Mouse (Mus musculus): ENCODE data around the gene Bhlha15. TPM values are rescaled to one million over a fixed set of nuclear protein-coding genes. Genes with fewer than 3 reads are reported as not detected.

Bhlha15 gene
- polyA plus RNA-seq, 1 experiment from 2014 or later = 0.15 TPM

DNA sequence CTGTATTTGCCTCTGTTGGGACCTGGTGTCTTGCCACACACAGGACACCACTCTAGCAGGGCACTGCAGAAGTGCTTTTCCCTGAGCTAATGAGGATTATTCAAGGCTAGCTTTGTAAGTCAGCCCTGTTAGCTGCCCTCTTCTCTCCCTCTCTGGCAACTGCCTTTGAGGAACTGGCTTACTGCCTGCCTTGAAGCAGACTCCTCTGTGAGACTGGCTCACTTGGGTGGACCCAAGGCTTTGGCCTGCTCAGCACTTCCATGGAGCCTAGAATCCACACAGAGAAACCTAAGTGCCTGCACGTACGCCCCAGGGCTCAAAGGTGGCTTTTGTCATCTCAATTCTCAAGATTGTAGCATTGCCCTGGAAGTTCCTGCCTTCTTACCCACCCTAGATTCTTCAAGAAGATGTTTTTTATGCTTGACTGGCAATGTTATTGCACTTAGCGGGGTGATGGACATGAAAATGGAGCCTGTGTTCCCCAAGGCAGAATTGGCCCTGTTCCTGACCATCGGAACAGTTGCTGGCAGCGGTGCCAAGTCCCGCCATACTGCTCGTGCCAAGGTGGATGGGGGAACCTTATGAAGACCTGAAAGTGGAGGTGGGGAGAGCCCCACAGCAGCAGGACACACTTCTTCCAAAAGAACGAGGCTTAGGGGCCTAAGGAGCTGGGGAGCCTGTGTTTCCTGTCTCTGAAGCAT is 20.7 kb upstream of the Bhlha15 start:
- Histone ChIP-seq H3K9ac (replicated peaks) (no peak overlapping the region), H3K27ac (replicated peaks) (no peak overlapping the region), H3K27me3 (replicated peaks) (no peaks in the 10 kb centered on the region), H3K4me1 (no peaks in the 10 kb centered on the region), H3K4me3 (replicated peaks) (no peak overlapping the region), H3K4me2 (no peak overlapping the region), H3K36me3 (peaks cover 59% of the 10 kb centered on the region), H3K9me3 (replicated peaks) (no peaks in the 10 kb centered on the region)
- no peak for ATAC-seq (ENCODE audit: low FRiP score)
- WGBS = 77% methylated on average over 8 of the region's 8 CpGs

DNA sequence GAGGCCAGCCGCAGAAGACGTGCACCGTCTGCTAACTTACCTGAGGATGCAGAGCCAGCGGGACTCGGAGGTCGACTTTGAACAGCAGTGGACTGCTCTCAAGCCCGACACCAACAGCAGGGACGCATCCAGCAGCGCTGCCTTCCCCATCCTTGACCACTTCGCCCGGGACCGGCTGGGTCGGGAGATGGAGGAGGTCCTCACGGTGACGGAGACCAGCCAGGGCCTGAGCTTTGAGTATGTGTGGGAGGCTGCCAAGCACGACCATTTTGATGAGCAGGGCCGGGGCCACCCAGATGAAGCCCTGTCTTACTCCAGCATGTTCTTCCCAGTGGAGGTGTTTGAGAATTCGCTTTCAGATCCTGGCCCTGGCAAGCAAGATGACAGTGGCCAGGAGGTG is 16.4 kb upstream of the Bhlha15 start:
- H3K9ac ChIP-seq (replicated peaks) = no peak overlapping the region
- ATAC-seq (ENCODE audit: low FRiP score) = no peak

DNA sequence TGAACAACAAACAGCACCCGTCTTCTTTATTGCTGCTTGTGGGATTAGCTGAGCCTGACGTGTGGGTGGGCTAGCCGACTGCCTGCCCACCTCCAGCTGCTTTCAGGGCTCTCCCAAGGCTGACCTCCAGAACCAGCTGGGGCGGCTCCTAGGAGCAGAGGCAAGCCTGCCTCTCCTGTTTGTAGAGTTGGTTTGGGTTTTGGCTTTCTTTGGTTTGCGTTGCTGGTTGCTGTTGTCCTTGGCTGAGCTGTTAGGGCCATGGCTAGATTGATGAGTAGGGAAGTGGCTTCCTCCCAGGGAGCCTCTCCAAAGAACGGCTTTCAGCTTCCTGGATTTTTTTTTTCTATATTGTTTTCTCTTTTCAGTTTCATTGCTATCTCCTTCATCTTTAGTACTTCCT is 11.9 kb upstream of the Bhlha15 start:
- WGBS = 60% methylated on average over 6 of the region's 6 CpGs
- Histone ChIP-seq H3K27me3 (replicated peaks) (no peaks in the 10 kb centered on the region), H3K4me3 (replicated peaks) (no peak overlapping the region), H3K9ac (replicated peaks) (no peak overlapping the region), H3K4me2 (no peak overlapping the region), H3K27ac (replicated peaks) (no peak overlapping the region), H3K4me1 (no peaks in the 10 kb centered on the region), H3K36me3 (peaks cover 49% of the 10 kb centered on the region), H3K9me3 (replicated peaks) (no peaks in the 10 kb centered on the region)
- no peak for ATAC-seq (ENCODE audit: low FRiP score)

More for the DNA sequence above, 16.4 kb upstream of the Bhlha15 start:
- Histone ChIP-seq H3K4me1 (no peaks in the 10 kb centered on the region), H3K27ac (replicated peaks) (no peak overlapping the region), H3K27me3 (replicated peaks) (no peaks in the 10 kb centered on the region), H3K4me3 (replicated peaks) (no peak overlapping the region), H3K9me3 (replicated peaks) (no peaks in the 10 kb centered on the region), H3K36me3 (peaks cover 71% of the 10 kb centered on the region), H3K4me2 (no peak overlapping the region)
- WGBS = 95% methylated on average over 18 of the region's 18 CpGs

DNA sequence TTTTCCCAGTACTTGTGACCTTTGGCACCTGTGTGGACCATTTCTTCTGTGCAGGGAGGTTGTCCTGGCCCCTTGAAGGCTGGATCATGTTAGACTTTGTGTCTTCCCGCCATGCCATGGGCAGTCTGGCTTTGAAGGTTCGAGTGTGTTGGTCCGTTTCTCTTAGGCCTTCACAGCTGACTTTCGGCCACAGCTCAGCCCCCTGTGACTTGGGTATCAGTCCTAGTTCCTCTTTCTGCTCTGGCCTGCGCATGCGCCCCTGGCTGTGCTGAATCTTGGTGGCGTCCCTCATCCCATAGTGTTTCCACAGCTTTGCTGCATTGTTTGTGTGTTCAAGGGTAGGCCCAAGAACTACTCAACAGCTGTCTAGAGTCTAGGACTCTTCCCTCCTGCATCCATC is 8.8 kb upstream of the Bhlha15 start:
- WGBS = 96% methylated on average over 7 of the region's 7 CpGs
- Histone ChIP-seq H3K9me3 (replicated peaks) (no peaks in the 10 kb centered on the region), H3K4me2 (no peak overlapping the region), H3K9ac (replicated peaks) (no peak overlapping the region), H3K27ac (replicated peaks) (no peak overlapping the region), H3K36me3 (peaks cover 39% of the 10 kb centered on the region), H3K4me1 (no peaks in the 10 kb centered on the region; the same call in 1 of the 2 replicates), H3K4me3 (replicated peaks) (no peak overlapping the region), H3K27me3 (replicated peaks) (no peaks in the 10 kb centered on the region)
- no peak for ATAC-seq (ENCODE audit: low FRiP score)

DNA sequence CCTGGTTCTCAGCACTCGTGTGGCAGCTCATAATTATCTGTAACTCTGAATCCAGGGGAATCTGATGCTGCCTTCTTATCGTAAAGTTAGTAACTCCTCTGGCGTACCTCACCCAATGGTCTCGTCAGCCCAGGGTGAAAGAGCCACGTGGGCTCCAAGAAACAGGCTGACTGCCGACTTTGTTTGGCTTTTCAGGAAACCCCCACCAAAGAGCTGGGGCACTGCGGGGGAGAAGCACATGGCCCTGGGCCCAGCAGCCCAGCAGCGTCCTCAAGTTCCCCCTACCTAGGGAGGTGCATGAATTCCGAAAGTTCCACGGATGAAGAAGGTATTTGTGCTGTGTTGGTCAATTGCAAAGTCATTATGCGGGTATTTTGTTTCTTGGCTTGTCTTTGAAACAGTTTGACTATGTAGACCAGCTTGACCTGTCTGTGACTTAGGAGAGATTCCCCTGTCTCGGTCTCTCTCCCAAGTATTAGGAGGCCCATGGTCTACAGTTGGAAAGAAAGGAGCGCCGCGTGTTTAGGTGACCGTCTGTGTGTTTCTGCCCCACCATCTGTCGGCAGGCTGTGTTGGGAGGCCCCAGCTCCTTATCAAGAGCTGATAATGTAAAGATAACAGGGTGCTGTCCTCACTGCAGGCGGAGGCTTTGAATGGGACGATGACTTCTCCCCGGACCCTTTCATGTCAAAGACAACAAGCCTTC is 7.4 kb upstream of the Bhlha15 start:
- Histone ChIP-seq H3K4me3 (replicated peaks) (no peak overlapping the region), H3K9ac (replicated peaks) (no peak overlapping the region), H3K27me3 (replicated peaks) (no peaks in the 10 kb centered on the region), H3K4me1 (no peaks in the 10 kb centered on the region; the same call in 1 of the 2 replicates), H3K4me2 (no peak overlapping the region), H3K36me3 (peaks cover 30% of the 10 kb centered on the region), H3K27ac (replicated peaks) (no peak overlapping the region), H3K9me3 (replicated peaks) (no peaks in the 10 kb centered on the region)
- WGBS = 79% methylated on average over 20 of the region's 20 CpGs
- ATAC-seq (ENCODE audit: low FRiP score) = no peak

DNA sequence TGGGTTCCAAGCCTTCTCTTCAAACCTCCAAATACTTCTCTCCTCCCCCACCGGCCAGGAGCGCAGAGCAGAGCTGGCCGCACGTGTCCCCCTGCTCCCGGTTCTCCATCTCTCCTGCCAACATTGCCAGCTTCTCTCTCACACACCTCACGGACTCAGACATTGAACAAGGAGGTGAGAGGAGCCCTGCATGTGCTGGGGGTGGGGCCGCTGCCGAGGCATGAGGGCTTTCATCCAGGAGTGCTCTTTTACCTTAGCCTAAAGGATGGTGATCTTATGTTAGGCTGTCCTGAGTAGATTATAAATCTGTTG is 6.9 kb upstream of the Bhlha15 start:
- Histone ChIP-seq H3K36me3 (peaks cover 31% of the 10 kb centered on the region), H3K27ac (replicated peaks) (no peak overlapping the region), H3K9me3 (replicated peaks) (no peaks in the 10 kb centered on the region), H3K27me3 (replicated peaks) (no peaks in the 10 kb centered on the region), H3K4me3 (replicated peaks) (no peak overlapping the region), H3K9ac (replicated peaks) (no peak overlapping the region), H3K4me2 (no peak overlapping the region), H3K4me1 (no peaks in the 10 kb centered on the region; the same call in 1 of the 2 replicates)
- WGBS = 90% methylated on average over 8 of the region's 8 CpGs
- no peak for ATAC-seq (ENCODE audit: low FRiP score)

DNA sequence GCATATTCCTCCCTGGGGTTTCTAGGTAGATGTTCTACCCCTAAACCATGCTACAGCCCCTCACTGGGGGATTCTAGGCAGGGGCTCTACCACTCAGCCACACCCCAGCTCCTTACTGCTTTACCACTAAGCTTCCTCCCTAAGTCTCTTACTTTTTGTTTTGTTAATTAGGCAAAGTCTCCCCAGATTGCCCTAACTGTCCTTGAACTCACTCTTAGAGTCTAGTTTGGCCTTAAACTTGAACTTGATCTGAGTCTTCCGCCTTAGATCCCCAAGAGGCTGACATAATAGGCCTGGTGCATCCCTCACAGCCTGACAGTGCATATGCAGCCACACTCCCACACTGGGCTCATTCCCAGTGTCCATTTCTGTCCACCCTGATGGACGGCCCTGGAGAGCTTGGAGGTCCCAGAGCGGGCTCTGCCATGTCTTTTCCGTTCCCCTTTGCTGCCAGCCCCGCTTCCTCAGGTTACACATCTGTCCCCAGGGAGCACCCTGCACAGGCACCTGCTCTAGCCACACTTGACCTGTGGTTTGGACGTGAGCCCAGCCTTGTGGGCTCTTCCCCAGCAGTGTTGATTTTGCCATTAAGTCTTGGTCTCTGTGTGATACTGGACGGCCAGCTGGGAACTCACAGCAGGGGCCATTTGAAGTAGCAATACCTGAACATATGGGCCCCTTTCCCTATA is 6.3 kb upstream of the Bhlha15 start:
- Histone ChIP-seq H3K4me3 (replicated peaks) (no peak overlapping the region), H3K9ac (replicated peaks) (no peak overlapping the region), H3K36me3 (peaks cover 28% of the 10 kb centered on the region), H3K27ac (replicated peaks) (no peak overlapping the region), H3K9me3 (replicated peaks) (no peaks in the 10 kb centered on the region), H3K4me2 (no peak overlapping the region), H3K27me3 (replicated peaks) (no peaks in the 10 kb centered on the region), H3K4me1 (no peaks in the 10 kb centered on the region; the same call in 1 of the 2 replicates)
- ATAC-seq (ENCODE audit: low FRiP score) = no peak
- WGBS = 72% methylated on average over 7 of the region's 7 CpGs

DNA sequence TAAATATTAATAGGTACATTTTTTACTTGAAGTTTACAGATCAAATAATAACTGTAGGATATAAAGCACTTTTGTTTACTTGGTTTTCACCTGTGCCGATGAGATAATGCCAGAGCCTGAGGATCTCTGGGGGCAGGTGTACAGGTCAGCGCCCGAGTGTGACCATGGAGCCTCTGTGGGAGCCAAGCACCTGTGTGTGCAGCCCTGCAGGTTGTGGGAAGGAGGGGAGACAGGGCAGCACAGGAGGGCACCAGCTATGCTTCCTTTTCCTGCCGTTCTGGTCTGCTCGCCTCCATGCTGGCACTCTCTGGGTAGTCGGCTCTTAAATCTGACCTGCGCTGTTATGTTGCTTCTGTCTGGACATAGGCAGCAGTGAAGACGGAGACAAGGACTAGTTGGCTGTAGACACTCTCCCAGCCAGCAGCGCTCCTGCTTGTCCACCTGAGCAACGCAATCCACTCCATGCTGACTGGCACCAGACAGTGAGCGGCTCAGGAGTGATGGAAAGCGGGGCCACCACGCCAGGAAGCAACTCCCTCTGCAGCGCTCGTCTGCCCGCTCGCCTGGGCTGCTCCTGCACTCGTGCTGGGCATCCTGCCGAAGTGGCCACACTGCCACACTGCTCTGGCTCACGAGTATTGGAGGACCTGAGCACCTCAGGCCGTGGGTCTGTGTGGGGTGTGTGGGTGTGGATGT is 5.6 kb upstream of the Bhlha15 start:
- Histone ChIP-seq H3K4me1 (no peaks in the 10 kb centered on the region; the same call in 1 of the 2 replicates), H3K4me3 (replicated peaks) (no peak overlapping the region), H3K9me3 (replicated peaks) (no peaks in the 10 kb centered on the region), H3K9ac (replicated peaks) (no peak overlapping the region), H3K36me3 (peaks cover 28% of the 10 kb centered on the region), H3K27ac (replicated peaks) (no peak overlapping the region), H3K27me3 (replicated peaks) (no peaks in the 10 kb centered on the region), H3K4me2 (no peak overlapping the region)
- no peak for ATAC-seq (ENCODE audit: low FRiP score)
- 91% methylated on average over 21 of the region's 21 CpGs for WGBS

DNA sequence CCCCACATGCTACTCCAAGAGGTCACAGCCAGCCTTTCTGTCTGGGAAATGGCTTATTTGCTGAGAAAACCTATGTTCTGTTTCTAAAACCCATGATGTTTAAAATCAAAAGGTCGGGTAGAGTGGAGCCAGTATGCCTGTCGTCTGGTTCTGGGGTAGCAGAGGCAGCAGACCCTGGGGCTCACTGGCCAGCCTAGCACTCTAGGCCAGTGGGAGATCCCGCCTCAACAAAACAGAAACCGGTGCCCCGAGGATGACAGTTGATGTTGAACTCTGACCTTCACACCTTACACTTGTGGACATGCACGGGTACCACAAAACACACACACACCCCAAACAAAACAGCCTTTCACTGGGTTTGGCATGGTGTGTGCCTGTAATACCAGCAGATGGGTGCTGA is 1.7 kb upstream of the Bhlha15 start:
- no peak overlapping the region for H3K4me3 ChIP-seq (replicated peaks)
- 88% methylated on average over 6 of the region's 6 CpGs for WGBS
- H3K27me3 ChIP-seq (replicated peaks) = no peaks in the 10 kb centered on the region
- H3K4me1 ChIP-seq = peaks cover 13% of the 10 kb centered on the region
- no peaks in the 10 kb centered on the region for H3K9me3 ChIP-seq (replicated peaks)
- no peak overlapping the region for H3K4me2 ChIP-seq
- H3K27ac ChIP-seq (replicated peaks) = no peak overlapping the region
- H3K9ac ChIP-seq (replicated peaks) = no peak overlapping the region
- no peak for ATAC-seq (ENCODE audit: low FRiP score)
- H3K36me3 ChIP-seq = peaks cover 22% of the 10 kb centered on the region

DNA sequence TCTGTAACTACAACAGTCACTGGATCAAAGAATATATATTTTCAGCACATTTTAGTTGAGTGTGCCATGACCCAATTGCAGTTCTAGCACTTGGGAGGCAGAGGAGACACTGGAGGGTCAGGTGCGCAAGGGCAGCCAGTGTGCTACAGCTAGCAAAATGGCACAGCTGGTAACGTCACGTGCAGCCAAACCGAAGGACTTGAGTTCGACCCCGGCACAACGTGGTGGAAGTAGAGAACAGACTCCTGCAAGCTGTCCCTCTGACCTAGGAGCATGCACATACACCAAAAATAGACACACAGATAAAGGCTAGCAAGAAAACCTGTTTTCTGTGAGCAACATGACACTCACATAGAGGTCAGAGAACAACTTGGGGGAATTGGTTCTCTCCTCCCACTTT is 759 bp upstream of the Bhlha15 start:
- ATAC-seq (ENCODE audit: low FRiP score) = no peak

DNA sequence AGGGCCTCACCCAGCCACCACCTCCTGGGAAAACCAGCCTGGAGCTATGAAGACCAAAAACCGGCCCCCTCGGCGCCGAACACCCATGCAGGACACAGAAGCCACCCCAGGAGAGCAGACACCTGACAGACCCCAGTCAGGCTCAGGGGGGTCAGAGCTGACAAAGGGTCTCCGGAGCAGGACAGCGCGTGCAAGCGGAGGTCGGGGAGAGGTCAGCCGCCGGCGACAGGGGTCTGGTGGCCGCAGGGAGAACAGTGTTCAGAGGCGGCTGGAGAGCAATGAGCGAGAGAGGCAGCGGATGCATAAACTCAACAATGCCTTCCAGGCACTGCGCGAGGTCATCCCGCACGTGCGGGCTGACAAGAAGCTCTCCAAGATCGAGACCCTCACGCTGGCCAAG is 940 bp downstream of the Bhlha15 start:
- H3K9me3 ChIP-seq (replicated peaks) = no peaks in the 10 kb centered on the region
- no peak overlapping the region for H3K4me3 ChIP-seq (replicated peaks)
- WGBS = 36% methylated on average over 23 of the region's 23 CpGs
- peaks cover 11% of the 10 kb centered on the region for H3K36me3 ChIP-seq
- no peaks in the 10 kb centered on the region for H3K27me3 ChIP-seq (replicated peaks)
- no peak overlapping the region for H3K9ac ChIP-seq (replicated peaks)
- H3K4me2 ChIP-seq = no peak overlapping the region
- peaks cover 13% of the 10 kb centered on the region for H3K4me1 ChIP-seq
- ATAC-seq (ENCODE audit: low FRiP score) = no peak; the same call in 1 of the 2 replicates
- H3K27ac ChIP-seq (replicated peaks) = no peak overlapping the region

More for the DNA sequence above, 759 bp upstream of the Bhlha15 start:
- H3K27me3 ChIP-seq (replicated peaks) = no peaks in the 10 kb centered on the region
- H3K9me3 ChIP-seq (replicated peaks) = no peaks in the 10 kb centered on the region
- H3K9ac ChIP-seq (replicated peaks) = no peak overlapping the region
- peaks cover 21% of the 10 kb centered on the region for H3K36me3 ChIP-seq
- peaks cover 13% of the 10 kb centered on the region for H3K4me1 ChIP-seq
- WGBS = 76% methylated on average over 7 of the region's 7 CpGs
- H3K4me3 ChIP-seq (replicated peaks) = no peak overlapping the region
- H3K4me2 ChIP-seq = no peak overlapping the region
- no peak overlapping the region for H3K27ac ChIP-seq (replicated peaks)

Measured in neural tube, embryonic 15.5 days (tissue).